Mouse (Mus musculus): Measurements from ENCODE around the gene Gucy2c.

DNA sequence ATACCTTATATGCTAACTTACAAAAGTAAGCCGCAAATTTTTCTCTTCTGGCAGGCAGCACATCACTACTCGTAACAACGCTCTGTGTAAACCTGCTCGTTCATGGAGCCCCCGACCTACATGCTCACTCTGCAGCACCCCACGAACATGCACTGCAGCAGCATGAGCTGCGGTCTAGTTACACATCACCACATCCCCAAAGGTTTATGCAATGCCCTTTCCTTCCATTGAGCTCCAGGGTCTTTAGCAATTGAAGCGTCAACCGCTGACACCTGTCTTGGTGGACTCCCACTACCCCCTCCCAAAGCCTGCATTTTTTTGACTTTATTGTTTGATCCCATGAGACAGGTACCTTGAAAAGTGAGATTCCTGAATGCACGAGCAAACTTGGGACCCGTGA lies 31.0 kb downstream of the Gucy2c start:
- TF ChIP-seq CTCF (IDR thresholded peaks at IDR 0.05; ENCODE audit: borderline replicate concordance, extremely low read depth, insufficient read depth, insufficient read length) (no peak), POLR2A (IDR thresholded peaks at IDR 0.05; ENCODE audit: borderline replicate concordance, extremely low read depth, insufficient read depth, insufficient read length, poor library complexity, severe bottlenecking) (no peak)

Data from brain, embryonic 14.5 days (tissue).